Mouse (Mus musculus) adrenal gland, postnatal 36 days (tissue): ENCODE data around the gene Cat. TPM values are rescaled to one million over a fixed set of nuclear protein-coding genes. Genes with fewer than 3 reads are reported as not detected.

Experiments
- DNase-seq, 2 experiments: peaks; one replicate each; pipeline ENCODE4 v3.0.0; 2021; ENCODE audit warnings: mixed read lengths in 1 of 2
- total RNA-seq, 2 experiments: library from RNA; stranded (reverse); gene quantifications; 2 replicates each; pipeline ENCODE4 v1.2.3; 2021

Gene Cat
- total RNA-seq, 2 experiments from 2014 or later, result 285 to 462 TPM

- DNase-seq, result no peak
Observed at GRCm38 (mm10) chr2:103478326-103478725, 6.6 kb downstream of the Cat start.

DNA sequence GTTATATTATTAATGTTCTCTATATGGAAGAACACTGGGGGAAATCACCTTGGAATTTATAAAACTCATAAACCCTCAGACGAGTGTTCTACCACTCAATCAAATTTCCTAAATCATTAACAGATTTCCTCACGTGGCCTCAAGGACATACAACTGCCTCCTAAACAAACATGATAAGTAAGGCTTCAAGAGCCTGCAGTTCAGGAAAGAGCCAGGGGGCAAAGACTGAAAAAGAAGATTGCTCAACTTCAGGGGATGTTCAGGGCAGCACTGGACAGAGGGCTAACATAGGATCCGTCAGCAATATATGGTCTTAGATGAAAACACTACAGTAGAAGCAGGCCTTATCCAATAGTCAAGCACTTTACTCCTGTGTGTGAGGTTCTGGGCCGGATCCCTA is 7.5 kb downstream of the Cat start:
- DNase-seq, result no peak

DNA sequence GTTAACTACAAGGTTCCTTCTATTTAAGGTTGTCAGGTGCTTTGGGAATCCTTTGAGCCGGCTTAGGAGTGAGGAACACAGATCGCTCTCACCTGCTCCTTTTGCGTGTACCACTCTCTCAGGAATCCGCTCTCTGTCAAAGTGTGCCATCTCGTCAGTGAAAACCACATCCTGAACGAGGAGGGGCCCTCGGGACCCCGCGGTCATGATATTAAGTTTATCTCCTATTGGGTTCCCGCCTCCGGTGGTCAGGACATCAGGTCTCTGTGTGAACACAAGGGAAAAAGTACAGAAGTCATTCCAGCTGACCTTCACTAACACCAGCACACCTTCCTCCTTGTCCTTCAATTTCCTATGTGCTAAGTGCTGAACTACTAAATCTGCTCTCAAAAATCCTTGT is 8.3 kb downstream of the Cat start:
- no peak for DNase-seq

DNA sequence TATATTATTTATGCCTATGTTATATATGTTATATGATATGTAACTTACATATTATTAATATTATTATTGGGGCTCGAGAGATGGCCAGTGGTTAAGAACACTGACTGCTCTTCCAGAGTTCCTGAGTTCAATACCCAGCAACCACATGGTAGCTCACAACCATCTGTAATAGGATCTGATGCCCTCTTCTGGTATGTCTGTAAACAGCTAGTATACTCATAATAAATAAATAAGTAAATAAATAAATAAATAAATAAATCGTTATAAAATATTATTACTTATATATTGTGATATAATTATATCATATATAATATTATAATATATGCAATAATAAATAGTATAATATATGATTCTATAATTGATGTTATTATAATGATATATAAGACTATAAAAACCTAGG is 8.8 kb downstream of the Cat start:
- DNase-seq, result no peak

GRCm38 (mm10) chr2:103473362-103473761 is 11.6 kb downstream of the Cat start:
- DNase-seq, result no peak

DNA sequence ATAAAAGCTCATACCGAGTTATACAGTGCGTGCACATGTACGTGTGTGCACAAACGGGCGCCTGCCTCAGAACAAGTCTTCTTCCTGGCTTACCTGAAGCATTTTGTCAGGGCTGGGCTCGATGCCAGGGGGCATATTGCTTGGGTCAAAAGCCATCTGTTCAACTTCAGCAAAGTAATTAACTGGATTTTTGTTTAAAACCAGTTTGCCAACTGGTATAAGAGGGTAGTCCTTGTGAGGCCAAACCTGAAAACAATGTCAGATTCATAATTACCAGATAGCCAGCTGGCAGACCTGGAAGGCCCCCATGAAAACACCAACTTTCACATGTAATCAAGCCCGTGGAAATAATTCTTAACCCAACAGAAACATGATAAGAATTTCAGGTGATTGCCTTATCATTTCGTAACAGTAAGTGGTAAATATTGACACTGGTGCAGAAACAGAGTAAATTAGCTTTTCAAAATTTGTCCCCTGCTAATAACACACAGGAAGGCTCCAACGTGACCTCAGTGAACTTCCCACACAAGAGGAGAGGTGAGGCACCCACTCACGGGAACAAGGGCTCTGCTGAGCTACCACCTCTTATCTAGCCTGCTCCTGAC is 17.9 kb downstream of the Cat start:
- DNase-seq, result no peak

- DNase-seq, result no peak
Observed at GRCm38 (mm10) chr2:103466272-103466671, 18.7 kb downstream of the Cat start.

GRCm38 (mm10) chr2:103465429-103465828 is 19.5 kb downstream of the Cat start:
- DNase-seq, result no peak

DNA sequence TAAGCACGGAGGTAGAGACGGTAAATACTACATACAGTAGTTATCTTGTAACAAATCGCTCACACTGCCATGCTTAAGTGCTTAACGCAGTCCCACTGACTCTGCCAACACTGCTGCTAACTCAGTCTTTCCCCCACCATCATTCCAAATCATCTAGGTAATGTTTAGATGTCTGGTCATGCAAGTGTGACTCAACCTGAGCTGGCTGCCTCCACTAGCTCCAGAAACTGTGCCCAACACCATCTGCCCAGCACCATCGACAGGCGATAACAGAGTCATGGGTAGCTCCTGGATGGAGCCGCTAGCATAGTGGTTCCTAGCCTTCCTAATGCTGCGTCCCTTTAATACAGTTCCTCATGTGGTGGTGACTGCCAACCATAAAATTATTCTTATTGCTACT is 20.4 kb downstream of the Cat start:
- no peak for DNase-seq

- no peak for DNase-seq
Observed at GRCm38 (mm10) chr2:103462746-103463145, 22.2 kb downstream of the Cat start.

DNA sequence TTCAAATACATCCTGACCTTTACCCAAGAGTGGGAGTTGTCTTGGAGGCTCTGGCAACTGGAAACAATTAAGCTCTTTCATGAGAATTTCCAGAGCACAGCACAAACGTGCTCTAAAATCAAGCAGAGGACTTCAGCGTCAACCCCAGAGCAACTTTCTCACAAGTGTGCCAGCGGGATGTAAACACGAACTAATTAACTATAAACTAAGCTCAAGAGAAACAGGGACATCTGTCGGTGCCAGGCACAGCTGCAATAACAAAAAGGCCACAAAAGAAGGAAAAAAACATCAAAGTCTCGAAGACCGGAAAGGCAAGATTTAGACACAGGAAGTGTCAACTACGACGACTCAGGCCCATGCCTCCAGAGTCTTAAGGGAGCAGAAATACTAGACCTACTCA is 23.2 kb downstream of the Cat start:
- DNase-seq, result no peak

DNA sequence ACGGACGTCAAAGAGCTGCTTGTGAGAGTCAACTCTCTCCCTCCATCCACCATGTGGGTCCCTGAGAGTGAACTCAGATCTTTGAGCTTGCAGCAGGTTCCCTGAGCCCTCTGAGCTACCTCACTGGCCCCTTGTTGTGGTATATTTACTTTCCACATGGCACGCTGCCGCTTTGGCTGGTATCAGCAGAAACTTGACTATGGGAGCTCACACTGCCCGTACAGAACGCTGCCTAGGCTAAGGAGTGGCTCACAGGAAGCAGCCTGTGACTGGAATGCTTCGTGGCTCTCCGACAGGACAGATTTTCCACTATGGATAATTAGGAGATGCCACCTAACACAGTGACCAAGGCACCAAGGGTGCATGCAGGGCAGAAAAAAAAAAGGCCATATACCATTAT is 23.8 kb downstream of the Cat start:
- no peak for DNase-seq

- DNase-seq, result no peak
Observed at GRCm38 (mm10) chr2:103459069-103459468, 25.9 kb downstream of the Cat start.

GRCm38 (mm10) chr2:103457628-103458027 is 27.3 kb downstream of the Cat start:
- DNase-seq, result no peak

- DNase-seq, result no peak
Observed at GRCm38 (mm10) chr2:103457048-103457447, 27.9 kb downstream of the Cat start.

DNA sequence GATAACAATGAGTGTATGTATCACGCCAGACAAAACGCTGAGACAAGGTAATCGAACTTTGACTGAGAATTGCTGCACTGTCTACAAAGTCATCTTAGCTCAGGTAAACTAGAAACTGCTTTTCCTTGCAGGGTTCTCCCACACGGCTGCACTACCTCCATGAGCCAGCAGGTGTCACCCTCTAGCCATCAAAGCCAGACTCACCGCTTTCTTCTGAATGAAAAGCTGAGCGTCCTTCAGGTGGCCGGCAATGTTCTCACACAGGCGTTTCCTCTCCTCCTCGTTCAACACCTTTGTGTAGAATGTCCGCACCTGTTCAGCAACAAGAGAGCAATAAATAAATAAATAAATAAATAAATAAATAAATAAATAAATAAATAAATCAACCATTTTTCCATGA is 28.3 kb downstream of the Cat start:
- DNase-seq, result peak; percentile 80 to 81

DNA sequence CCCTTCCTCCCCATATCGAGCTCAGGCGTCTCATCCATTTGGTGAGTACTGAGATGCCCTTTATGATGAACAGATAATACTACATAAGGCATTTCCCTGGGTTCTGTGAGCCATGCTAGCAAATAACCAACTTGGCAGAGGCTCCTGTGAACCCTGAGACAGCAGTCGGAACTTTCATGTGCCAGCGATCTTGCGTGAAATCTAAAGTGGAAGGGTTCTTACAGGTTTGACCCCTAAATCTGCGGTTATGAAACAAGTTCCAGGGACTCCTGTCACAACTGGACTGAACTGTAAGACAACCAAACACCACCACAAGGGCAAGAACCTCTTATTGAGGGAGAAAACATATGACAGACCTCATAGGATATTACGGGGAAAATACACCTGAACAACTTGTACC is 29.2 kb downstream of the Cat start:
- no peak for DNase-seq

DNA sequence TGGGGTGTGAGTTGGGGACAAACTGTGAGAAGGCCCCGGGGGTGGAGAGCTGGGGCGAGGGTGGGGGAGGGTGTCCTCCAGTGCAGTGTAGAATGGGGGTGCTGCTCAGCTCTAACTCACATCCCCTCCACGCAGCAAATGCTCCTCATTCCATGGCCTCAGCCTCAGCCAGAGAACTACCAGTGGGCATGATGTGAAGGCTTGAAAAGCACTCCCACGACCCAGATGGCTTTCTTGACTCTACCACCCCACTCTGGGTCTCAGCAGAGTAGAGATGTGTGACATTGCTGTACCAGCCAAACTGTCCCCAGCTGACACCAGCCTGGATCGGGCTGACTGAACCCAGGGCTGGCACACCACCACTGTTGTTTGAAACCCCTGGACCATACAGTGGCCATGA is 32.4 kb downstream of the Cat start:
- DNase-seq, result no peak

GRCm38 (mm10) chr2:103450267-103450666 is 34.7 kb downstream of the Cat start:
- no peak for DNase-seq

GRCm38 (mm10) chr2:103449813-103450212 is 35.1 kb downstream of the Cat start:
- no peak for DNase-seq

DNA sequence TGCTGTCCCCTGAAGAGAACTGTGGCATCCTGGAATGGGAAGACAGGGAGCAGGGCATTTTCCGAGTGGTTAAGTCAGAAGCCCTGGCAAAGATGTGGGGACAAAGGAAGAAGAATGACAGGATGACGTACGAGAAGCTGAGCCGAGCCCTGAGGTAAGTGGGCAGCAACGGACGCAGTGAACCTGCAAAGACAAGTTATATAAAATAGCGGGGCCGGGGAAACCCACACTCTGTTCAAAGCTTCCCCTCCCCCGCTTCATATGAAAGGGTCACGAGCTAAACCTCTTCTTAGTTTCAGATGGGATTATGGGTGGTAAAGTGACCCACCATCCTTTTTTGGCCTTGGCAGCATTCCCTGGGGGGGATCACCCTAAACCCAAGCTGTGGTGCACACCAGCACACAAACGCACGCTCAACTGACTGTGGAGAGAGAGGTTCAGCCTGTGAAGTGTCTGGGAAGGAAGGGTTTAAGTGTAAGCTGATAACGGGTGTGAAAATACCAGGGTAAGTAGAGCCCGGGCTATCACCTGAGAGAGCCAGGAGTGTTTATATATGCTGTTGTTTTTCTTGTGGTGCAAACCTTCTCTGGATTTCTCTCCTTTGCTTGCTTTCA is 35.9 kb downstream of the Cat start:
- DNase-seq, result no peak

DNA sequence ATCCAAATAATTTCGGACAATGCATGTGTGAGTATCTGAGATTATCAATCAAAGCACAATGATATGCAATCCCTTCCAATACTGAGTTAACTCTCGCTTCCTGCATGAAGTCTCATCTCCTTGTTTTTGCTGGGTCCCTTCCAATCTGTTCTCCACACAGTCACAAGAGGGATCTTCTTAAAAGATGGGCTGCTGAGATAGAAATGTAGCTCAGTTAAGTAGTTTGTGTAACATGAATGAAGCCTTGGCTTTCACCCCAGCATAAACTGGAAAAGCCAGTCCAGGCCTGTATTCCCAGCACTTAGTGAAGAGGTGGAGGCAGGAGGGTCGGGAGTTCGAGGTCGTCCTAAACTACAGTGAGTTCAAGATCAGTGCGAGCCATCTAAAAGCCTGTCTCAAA is 38.6 kb downstream of the Cat start:
- DNase-seq, result no peak

DNA sequence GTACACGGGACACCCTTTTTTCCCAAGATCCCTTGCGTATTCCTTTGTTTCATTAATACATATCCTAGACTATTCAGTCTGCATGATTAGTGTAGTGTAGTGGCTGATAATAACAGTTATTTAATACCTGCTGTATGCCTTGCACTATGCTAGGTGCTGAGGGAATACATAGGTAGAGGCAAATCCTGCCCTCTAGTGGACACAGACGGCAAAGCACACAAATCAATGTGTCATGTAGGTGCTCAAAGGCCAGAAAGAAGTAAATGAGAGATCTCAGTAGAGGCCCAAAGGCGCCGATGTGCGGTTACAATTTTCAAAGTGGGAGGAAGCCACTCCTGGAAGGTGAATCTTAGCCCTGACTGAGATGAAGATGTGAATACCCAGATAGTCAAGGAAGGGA is 39.2 kb downstream of the Cat start:
- peak; percentile 37 to 45 for DNase-seq

DNA sequence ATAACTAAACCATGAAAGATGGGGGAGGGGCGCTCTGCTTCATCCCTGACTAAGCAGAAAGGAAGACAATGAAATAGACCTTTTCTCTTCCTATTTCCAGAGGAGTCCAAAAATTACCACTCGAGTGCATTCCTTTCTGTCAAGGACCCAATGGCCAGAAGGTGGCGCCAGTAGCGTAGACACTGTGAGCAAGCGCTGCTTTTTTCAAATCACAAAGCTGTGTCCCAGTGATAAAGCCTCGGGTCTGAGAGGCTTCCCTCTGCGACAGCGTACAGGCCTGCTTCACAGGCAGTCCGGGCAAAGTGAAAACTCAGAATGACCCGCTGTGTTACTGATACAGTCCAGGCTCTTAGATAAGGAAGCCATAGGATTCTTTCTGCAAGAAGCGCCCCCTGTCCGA is 45.2 kb downstream of the Cat start:
- DNase-seq, result peak; percentile 83 to 86
